Mouse (Mus musculus) 416B (cell line): ENCODE data around the gene Hnf1b.
A peak's percentile ranks its signal among the peaks of the same experiment; 100 is the strongest.

Experiments
- DNase-seq: peaks from one replicate; pipeline ENCODE4 v3.0.0; 2011; ENCODE audit warnings: low read depth

Gene Hnf1b

DNA sequence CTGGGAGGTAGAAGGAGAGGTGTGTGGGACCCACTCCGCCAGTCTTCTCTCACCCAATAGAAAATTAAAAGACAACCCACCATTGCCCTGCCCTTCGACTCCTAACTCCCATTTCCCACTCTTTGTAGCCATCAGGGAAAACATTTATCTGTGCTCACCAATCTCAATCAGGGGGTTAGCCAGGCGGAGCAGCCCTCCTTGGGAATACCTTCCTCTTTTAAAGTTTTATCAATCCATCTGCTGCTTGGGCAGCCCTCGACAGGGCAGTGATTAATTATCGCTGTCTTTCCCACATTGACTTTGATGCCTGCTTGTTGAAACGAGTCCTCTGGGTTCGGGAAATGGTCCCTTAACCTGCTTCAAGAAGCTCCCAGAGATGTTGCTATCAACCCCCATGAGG, 47.7 kb downstream of the Hnf1b start:
- no peak for DNase-seq

DNA sequence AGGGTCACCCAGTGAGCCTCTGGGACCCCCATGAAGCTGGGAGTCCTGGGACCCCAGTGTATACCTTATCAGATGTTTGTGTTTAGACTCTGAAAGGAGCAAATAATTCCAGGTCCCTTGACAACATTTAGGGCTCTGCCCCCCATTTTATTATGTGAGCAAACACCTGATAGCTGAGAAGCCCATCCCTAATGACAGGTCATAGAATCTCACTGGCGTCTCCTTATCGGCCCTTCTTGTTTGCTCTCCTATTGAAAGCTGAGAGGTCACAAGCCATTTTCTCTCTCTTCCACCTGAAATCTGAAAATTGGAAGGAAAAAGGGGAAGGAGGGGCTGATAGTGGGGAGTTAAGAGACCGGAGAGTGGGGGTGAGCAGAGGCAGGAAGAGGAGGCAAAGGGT, 52.9 kb downstream of the Hnf1b start:
- no peak for DNase-seq

GRCm38 (mm10) chr11:83905756-83906155, 55.9 kb downstream of the Hnf1b start:
- no peak for DNase-seq

GRCm38 (mm10) chr11:83908376-83908775, 58.5 kb downstream of the Hnf1b start:
- DNase-seq, result no peak

DNA sequence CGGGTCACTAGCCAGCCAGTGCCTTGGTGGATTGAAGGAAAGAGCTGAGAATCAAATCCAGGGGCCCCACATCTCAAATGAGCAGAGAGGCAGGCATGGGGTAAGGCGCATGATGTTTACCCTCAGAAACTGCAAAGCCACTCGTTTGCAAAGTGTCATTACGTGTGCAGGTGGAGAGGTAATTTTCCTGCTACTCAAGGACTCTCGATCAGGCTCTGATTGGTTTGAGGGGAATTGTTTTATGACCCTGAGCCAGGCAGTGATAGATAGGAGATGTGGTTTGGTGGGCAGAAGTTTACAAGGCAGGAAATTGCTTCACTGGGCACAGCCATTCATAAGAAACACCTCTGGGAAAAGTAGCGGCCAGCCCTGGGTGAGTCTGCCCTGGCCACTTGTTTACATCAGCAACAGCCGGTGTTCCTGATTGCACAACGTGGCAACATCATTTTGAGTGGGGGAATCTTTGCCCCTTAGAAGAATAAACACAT, 64.0 kb downstream of the Hnf1b start:
- peak; percentile 66 for DNase-seq

DNA sequence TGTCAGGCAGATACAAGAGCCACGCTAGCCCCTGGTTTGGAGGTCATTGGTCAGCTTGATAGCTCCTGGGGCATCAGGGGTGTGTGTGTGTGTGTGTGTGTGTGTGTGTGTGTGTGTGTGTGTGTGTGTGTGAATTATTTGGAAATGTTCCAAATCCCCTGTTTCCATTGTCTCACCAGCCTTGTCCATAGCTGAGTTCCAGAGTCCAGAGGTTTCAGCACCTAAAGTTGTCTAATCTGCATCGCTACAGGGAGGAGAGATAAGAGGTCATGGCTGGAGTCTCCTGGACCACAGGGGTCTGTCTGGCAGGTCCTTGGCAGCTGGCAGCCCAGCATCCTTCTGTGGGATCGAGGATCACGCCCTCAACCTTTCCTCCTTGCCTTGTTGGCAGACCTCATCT, 64.6 kb downstream of the Hnf1b start:
- DNase-seq, result no peak

GRCm38 (mm10) chr11:83922600-83922999, 72.7 kb downstream of the Hnf1b start:
- DNase-seq, result no peak

- DNase-seq, result peak; percentile 59
Measured at GRCm38 (mm10) chr11:83927097-83927496, 77.2 kb downstream of the Hnf1b start.

DNA sequence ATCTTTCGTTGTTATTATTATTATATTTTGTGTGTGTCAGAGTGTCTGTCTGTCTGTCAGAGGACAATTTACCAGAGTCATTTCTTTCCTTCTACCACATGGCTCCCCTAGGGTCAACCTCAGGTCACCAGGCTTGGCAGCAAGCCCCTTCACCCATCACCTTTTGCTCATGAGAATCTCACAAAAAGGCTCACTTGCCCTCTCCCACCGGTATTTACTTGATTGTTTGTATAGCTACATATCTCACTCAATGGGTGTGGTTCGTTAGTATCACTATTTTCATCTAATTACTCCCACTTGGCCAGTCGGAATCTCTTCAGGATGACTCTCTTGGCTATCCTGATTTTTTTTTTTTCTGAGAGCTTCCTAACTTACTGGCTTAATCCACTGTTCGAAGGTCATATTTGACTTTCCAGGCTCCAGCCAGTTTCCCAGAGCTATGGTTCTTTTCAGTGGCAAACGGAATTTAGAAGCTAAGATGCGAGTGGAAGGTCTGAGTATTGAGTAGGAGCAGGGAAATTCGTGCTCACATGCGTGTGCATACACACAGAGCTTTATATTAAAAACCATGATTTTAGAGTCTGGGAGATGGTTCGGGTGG, 82.7 kb downstream of the Hnf1b start:
- DNase-seq, result no peak

GRCm38 (mm10) chr11:83933376-83933775, 83.5 kb downstream of the Hnf1b start:
- DNase-seq, result no peak

DNA sequence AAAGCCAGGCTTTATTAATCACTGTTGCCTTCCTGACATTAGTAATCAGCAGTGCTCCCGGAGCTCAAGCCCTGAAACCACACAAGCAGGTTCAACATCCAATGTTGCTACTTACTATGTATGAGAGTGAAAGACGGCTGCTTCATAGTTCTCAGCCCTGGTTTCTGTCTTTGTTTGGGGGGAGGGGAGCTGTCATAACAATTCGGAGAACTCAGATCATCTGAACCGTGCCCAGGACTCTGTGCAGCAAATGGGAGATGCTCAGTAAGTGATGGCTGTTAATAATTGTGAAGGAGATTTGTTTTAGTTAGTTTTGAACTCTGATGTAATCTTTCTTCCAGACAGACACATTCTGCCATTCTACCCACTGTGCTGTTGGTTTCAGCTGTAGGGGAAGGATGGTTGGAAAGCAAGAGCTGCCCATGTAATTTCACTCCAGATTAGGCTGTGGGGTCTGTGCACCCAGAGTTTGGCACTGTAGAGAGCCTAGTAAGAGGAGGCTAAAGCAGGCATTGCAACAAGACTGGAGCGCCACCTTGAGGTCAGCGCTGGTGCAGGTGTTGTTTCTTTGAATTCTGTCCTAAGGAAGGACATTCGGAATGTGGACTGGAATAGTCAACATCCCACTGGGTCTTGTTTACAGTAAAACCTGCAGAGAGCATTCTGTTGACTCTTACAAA, 86.3 kb downstream of the Hnf1b start:
- peak; percentile 73 for DNase-seq

- no peak for DNase-seq
Measured at GRCm38 (mm10) chr11:83938556-83938955, 88.7 kb downstream of the Hnf1b start.

DNA sequence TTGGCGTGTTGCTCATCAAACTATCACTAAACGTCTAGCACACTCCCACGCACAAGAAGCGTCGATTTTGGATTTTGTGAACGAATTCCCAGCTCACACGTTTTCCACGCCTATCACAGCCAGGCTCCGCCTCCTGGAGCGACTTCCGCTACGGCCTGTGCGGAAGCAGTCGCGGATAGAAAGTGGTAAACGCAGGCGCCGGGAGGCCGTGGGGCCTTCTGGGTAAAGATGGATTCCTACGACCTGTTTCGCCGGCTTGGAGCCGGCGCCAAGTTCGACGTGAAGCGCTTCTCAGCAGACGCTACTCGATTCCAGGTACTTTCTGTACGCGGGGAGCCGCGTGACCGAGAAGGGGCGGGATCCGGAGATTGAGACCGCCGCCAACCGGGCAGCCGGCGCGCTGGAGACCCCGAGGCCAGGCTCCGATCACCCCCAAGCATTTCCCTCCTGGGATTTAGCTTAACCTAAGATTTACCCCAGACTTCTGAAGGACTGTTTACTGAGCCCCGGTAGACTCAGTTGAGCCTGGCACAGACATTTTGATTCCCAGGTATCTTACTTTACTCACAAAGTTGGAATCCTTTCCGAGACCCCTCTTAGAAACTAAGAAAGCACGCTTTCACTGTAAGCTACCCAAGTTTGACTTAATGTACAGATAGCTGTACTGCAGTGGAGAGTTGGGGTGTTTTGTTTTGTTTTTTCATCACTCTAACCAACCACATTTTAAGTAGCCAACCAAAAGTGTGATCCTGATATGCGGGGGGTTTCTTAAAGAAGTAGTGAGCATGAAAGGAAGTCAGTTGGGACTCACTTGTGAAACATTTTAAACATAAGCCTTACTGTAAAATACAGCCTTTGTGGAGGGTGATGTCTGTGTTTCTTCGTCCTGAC, 92.3 kb downstream of the Hnf1b start, which contains the start of gene Ddx52:
TSS of gene Ddx52 (plus strand) at position 113 of the 891 bp plus-strand sequence.
- DNase-seq, result peak; percentile 89
